Mouse (Mus musculus) liver, embryonic 16.5 days (tissue): Measurements from ENCODE around the gene Stap2. TPM values are rescaled to one million over a fixed set of nuclear protein-coding genes. Genes with fewer than 3 reads are reported as not detected.

Experiments used
- ATAC-seq: fragments of 200-750 bp; cut with Nextera tagmentation; 2 replicates; pipeline ENCODE4 v1.8.0; 2017; ENCODE audit warnings: low read depth, mild to moderate bottlenecking, moderate number of reproducible peaks, moderate library complexity
- H3K27ac ChIP-seq: fragments of 300-500 bp; sonication (generic); 2 replicates; pipeline ENCODE4 v1.5.1; 2014; ENCODE audit warnings: mild to moderate bottlenecking, low read length
- H3K27me3 ChIP-seq: fragments of 300-500 bp; sonication (generic); 2 replicates; pipeline ENCODE4 v1.6.1; 2014; ENCODE audit warnings: low read depth, low read length, mixed read lengths; ENCODE audit not compliant: control insufficient read depth, insufficient read depth
- H3K36me3 ChIP-seq: fragments of 300-500 bp; sonication (generic); 2 replicates; pipeline ENCODE4 v1.6.1; 2014; ENCODE audit warnings: mild to moderate bottlenecking; ENCODE audit not compliant: control insufficient read depth, insufficient read depth
- H3K4me1 ChIP-seq: fragments of 300-500 bp; sonication (generic); 2 replicates; pipeline ENCODE4 v1.6.1; 2014; ENCODE audit warnings: low read depth, low read length, mixed read lengths; ENCODE audit not compliant: control insufficient read depth
- H3K4me2 ChIP-seq: fragments of 300-500 bp; sonication (generic); 2 replicates; pipeline ENCODE4 v1.6.1; 2014; ENCODE audit warnings: low read depth, low read length, mixed read lengths
- H3K4me3 ChIP-seq: fragments of 300-500 bp; sonication (generic); 2 replicates; pipeline ENCODE4 v1.5.1; 2014; ENCODE audit warnings: low read depth, mild to moderate bottlenecking, low read length
- H3K9ac ChIP-seq: fragments of 300-500 bp; sonication (generic); 2 replicates; pipeline ENCODE4 v1.6.1; 2014; ENCODE audit warnings: low read depth, low read length
- H3K9me3 ChIP-seq: fragments of 300-500 bp; sonication (generic); replicated peaks from 2 replicates; pipeline ENCODE4 v1.6.1; 2016; ENCODE audit warnings: low read length; ENCODE audit not compliant: control insufficient read depth
- WGBS: fragments of 180-500 bp; shearing (Covaris S2); extraction: QIAGEN DNeasy Blood & Tissue Kit; methylation state at CpG from one replicate; pipeline ENCODE4 v1.1.7; 2014; ENCODE audit not compliant: insufficient replicate concordance; 5-methylcytosine and 5-hydroxymethylcytosine counted together
- polyA plus RNA-seq: library from polyadenylated mRNA; unstranded; fragments of >200 nt; fragmentation: Nextera tagmentation; extraction: Ambion mirVana; gene quantifications from 2 replicates; pipeline ENCODE4 v1.2.1, GENCODE M21; 2015

Gene Stap2
- polyA plus RNA-seq, 1 experiment from 2014 or later = 4.5 TPM

DNA sequence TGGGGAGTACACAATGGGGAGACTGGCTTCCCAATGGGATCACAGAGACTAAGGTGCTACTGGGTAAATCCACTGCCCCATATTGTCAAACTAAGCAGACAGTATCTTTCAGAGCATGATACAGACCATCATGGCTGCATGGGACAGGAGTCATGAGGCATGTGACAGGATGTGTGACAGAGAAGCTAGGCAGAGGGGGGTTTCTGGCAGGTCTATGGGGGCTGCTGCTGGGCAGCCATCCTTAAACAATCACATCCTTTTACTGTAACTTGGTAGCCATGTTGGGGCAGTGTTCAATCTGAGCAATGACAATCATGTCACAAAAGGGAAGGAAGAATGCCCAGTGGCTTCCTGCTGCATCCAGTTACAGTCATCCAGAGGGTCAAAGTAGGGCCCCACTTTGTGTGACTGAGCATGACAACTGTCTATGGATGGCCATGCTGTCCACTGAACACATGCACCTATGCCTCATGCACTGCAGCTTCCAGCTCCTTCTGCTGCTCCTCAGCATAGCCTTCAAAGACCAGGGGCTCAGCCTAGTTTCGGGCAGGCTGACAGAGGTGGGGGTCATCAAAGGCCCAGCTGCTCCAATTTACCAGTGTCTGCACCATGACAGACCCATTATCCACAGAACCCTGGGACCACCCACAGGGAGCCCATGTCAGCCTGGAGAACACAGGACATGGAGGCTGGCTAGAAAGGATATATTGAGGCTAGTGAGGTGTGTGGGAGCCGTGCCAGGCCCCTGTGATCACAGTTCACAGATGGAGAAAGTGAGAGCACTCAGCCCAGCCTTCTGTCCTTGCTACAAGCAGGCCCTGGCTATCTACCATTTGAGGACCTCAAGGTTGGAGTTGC lies 17.0 kb upstream of the Stap2 start:
- H3K4me3 ChIP-seq = no peak overlapping the region
- no peaks in the 10 kb centered on the region for H3K27me3 ChIP-seq
- H3K9me3 ChIP-seq = no peaks in the 10 kb centered on the region
- H3K4me1 ChIP-seq = peaks cover 17% of the 10 kb centered on the region
- no peak for ATAC-seq
- no peak overlapping the region for H3K9ac ChIP-seq
- WGBS = 80% methylated on average over 2 of the region's 2 CpGs
- peaks cover 16% of the 10 kb centered on the region for H3K36me3 ChIP-seq
- no peak overlapping the region for H3K4me2 ChIP-seq
- no peak overlapping the region for H3K27ac ChIP-seq

DNA sequence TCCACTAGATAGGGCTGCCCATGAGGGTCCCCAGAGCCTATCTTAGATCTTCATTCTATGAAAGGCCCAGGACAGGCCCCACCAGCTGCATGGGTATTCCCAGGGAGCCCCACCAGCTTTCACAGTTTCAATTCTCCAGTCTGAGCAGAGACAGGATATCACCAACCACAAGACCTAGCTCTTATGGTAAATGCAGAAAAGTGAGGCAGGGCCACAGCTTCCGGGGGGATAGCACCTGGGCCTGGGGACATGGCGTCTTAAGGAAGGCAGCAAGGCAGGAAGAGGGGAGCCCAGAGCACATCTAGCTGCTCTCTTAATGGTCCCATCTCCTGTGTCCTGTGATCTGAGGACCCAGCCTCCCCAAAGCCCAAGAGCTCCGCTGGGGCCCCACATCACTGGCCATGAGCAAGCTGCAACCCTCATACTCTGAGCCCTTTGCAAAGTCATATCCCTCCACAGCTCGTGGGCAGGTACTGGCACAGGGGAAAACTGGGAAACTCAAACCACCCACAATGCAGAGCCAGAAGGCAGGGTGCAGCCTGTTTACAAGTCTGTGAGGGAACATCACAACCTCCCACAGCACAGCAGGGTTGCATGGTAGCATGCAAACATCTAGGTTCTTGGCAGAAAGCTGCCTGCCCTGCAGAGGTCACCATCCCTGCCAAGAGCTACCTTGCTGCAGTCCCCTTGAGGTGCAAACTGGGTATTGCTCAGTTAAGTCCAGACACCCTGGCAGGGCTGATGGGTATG lies 16.0 kb upstream of the Stap2 start:
- no peak overlapping the region for H3K4me3 ChIP-seq
- H3K4me1 ChIP-seq = peaks cover 17% of the 10 kb centered on the region
- H3K27me3 ChIP-seq = no peaks in the 10 kb centered on the region
- WGBS = 50% methylated on average over 4 of the region's 4 CpGs
- H3K27ac ChIP-seq = no peak overlapping the region
- no peak overlapping the region for H3K4me2 ChIP-seq
- H3K36me3 ChIP-seq = peaks cover 25% of the 10 kb centered on the region
- no peak overlapping the region for H3K9ac ChIP-seq
- ATAC-seq = no peak
- H3K9me3 ChIP-seq = no peaks in the 10 kb centered on the region

DNA sequence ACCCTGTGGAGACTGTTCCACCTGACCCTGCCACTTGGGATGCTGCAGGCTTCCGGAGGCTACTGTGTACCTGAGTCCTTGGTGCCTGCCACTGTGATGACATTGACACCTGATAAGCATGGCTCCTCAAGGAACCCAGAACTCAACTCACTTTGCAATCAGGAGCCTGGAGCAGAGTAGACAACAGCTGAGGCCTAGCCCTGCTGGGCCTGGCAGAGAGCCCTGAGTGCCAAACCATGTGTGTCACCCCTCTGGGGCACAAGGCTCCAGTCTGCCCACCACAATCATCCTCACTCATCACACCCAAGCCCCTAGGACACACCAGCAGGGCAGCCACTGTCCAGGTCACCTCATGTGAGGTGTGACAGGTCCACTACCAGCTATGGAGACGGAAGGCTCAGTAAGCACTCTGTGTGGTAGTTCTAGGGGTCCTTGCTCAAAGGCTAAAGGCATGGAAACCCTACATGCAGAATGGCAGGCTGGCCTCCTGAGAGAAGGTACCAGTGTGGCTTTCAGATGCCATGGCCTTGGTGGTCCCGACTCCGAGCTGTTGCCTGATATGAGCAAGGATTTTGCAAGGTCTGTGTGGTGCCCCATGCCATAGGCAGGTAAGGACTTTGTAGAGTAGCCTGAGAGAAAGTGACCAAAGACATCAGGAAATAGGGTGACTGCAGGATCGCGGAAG lies 15.2 kb upstream of the Stap2 start:
- WGBS = 77% methylated on average over 6 of the region's 6 CpGs
- Histone ChIP-seq H3K4me1 (peaks cover 17% of the 10 kb centered on the region), H3K36me3 (peaks cover 33% of the 10 kb centered on the region), H3K27ac (no peak overlapping the region), H3K4me2 (no peak overlapping the region), H3K4me3 (no peak overlapping the region), H3K9me3 (no peaks in the 10 kb centered on the region), H3K9ac (no peak overlapping the region), H3K27me3 (no peaks in the 10 kb centered on the region)
- ATAC-seq = no peak

DNA sequence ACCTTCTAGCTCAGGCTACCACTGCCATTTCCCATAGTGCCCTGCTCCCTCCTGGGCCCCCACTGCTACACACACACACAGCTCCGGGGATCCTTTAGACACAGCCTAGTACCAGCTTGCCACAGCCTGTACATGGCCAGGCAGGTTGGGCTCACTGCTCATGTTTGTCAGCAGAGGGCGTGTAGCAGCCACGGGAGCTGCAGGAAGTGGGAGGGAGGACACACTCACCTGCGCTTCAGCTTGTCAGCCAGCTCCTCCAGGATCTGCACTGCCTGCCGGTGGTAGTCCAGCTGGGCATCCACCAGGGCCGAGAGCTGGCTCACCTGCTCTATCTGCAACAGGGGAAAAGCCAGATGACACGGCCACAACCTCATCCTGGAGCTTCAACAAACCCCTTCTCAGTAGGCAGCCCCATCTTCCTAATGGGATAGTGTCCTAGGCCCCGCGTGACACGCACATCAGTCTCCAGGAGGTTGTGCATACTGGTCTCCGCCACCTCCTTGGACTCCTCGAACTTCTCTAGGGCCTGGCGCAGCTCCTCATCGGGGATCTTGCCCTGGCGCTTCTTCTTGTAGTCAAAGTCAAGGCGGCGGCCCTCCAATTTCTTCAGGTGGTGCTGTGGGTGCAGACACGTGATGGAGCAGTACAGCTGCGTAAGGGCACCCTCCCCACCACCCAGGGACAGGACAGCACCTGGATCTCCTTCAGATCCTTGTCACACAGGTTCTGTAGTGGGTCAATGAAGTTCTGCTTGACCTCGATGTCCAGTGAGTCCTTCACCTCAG lies 13.2 kb upstream of the Stap2 start:
- peaks cover 33% of the 10 kb centered on the region for H3K36me3 ChIP-seq
- ATAC-seq = no peak
- no peaks in the 10 kb centered on the region for H3K27me3 ChIP-seq

DNA sequence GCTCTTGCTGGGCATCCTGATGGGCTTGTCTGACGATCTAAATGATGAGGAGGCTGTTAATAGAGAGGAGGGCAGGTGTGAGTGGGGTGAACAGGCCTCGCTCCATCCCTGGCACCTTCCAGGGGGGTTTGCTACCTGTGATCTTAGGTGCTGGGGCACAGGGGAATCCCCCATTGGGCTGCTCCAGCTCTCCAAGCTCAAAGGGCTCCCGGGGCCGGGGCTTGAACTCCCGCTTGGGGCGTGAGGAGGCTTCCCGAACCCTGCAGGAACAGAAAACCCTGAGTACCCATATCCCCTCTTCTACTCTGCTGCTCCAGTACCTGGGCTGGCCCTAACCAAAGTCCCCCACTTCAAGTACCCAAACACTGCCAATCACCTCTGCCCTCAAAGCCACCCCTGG lies 12.5 kb upstream of the Stap2 start:
- Histone ChIP-seq H3K36me3 (peaks cover 33% of the 10 kb centered on the region), H3K27me3 (no peaks in the 10 kb centered on the region), H3K4me3 (no peak overlapping the region), H3K9me3 (no peaks in the 10 kb centered on the region), H3K4me2 (no peak overlapping the region), H3K27ac (no peak overlapping the region), H3K4me1 (peaks cover 8% of the 10 kb centered on the region), H3K9ac (no peak overlapping the region)
- WGBS = 86% methylated on average over 7 of the region's 7 CpGs
- ATAC-seq = no peak

More for the DNA sequence above, 13.2 kb upstream of the Stap2 start:
- 69% methylated on average over 20 of the region's 20 CpGs for WGBS
- H3K4me1 ChIP-seq = peaks cover 12% of the 10 kb centered on the region
- H3K9ac ChIP-seq = no peak overlapping the region
- no peak overlapping the region for H3K4me3 ChIP-seq
- no peak overlapping the region for H3K4me2 ChIP-seq
- no peak overlapping the region for H3K27ac ChIP-seq
- H3K9me3 ChIP-seq = no peaks in the 10 kb centered on the region

DNA sequence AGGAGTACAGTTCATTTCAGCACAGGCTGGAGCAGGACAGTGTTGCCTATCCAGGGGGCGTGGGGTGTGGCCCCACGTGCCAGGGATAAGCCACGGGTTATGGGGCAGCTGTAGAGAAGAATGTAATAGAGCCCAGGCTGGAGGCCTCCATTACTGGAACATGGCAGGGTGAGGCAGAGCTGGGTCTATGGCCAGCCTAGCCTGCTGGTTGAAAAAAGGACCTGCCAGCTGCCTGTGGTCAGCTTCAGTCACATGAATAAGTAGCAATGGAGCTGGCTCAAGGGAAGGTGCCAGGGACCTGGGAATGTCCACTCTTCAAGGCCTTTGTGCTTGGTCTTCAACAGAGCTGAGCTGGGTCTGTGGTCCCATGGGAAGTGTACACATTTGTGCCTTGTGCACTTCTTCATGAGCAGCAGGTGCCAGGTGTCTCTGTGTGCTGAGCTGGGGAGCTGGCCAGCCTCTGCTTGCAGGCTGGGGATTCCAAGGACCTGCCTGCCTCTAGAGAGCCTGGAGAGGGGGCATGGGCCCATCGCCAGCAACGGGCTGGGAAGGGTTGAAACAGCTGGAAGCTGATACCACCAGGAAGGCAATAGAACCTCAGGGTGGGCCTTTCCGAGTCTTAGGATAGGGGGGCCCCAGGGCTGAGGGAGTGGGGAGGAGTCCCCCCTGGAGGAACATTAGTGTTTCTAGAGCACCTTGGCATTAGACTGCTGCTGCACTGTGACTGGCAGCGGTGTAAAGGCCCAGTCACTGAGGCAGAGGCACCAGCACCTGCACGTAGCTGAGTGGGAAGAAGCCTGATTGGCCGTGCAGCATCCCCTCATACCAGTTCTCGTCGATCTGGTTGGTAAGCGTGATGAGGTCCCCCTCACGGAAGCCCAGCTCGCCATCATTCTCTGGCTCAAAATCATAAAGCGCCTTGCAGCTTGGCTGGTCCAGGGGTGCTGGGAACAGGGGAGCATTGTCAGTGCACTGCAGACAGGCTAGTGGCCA lies 11.7 kb upstream of the Stap2 start:
- Histone ChIP-seq H3K4me2 (no peak overlapping the region), H3K27me3 (no peaks in the 10 kb centered on the region), H3K4me1 (peaks cover 2% of the 10 kb centered on the region; the same call in 1 of the 2 replicates), H3K9me3 (no peaks in the 10 kb centered on the region), H3K9ac (no peak overlapping the region), H3K36me3 (peaks cover 33% of the 10 kb centered on the region), H3K27ac (no peak overlapping the region), H3K4me3 (no peak overlapping the region)
- no peak for ATAC-seq
- 78% methylated on average over 15 of the region's 15 CpGs for WGBS

DNA sequence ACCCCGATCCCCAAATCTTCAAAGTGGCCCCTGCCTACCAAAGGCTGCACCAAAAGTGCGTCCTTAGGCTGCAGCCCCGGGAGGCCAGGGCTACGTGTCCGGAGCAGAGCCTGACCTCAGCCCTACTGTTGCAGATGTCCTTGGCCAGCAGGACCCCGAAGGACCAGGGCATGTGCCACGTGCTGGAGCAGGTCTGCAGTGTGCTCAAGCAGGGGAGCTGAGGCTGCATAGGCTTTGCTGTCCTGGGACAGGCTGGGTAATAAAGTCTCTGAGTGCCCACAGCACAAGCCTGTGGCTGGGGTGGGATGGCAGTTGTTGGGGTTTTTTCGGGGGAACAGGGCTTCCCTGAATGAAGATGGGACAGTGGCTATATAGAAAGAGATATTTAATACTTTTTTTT lies 11.0 kb upstream of the Stap2 start:
- H3K27me3 ChIP-seq = no peaks in the 10 kb centered on the region

More for the DNA sequence above, 11.0 kb upstream of the Stap2 start:
- no peak overlapping the region for H3K4me3 ChIP-seq
- H3K36me3 ChIP-seq = peaks cover 33% of the 10 kb centered on the region
- no peaks in the 10 kb centered on the region for H3K4me1 ChIP-seq
- no peak overlapping the region for H3K27ac ChIP-seq
- WGBS = 79% methylated on average over 8 of the region's 8 CpGs
- no peak overlapping the region for H3K4me2 ChIP-seq
- ATAC-seq = no peak
- no peak overlapping the region for H3K9ac ChIP-seq
- no peaks in the 10 kb centered on the region for H3K9me3 ChIP-seq
